In the genomic region with DNA sequence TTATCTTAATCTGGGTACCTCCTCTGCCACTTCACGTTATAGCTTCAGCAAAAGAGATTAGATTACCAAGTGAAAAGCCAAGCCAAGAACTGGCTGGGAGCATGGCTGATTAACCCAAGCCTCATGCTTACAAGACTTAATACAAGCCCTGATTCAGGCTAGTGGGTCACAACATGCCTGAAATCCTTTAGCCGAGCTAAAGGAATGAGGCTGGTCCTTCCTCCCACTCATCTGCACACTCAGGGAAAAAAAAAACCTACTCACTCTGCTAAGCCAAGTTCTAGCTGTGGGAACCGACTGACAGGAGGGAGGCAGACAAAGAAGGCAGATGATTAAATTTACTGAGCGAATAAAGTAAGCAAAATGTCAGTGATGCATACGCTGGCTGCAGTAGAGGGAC, we compare ENCODE assay signal across 11 mouse cellular contexts.
DNase-seq lines count a peak whose midpoint lies in the region; ATAC-seq lines count a peak whose summit lies in the region.
"Had no signal": no experiment of that assay in that cellular context is flagged by ENCODE, and none has a peak within 500 bp of the region (broad histone marks: within the 10 kb centered on the region; RNA-seq: fewer than 3 reads in every experiment).

No protein-coding gene starts in this region.

- H3K4me1 ChIP-seq in heart, embryonic 15.5 days (replicated peaks) = peaks cover 76% of the 10 kb centered on the region
- H3K4me1 ChIP-seq in lung, embryonic 15.5 days = peaks cover 66% of the 10 kb centered on the region
- peaks cover 38% of the 10 kb centered on the region for H3K4me1 ChIP-seq in embryonic facial prominence, embryonic 14.5 days (ENCODE audit: control insufficient read depth, insufficient read depth, low read length)

- WGBS in heart, embryonic 15.5 days = 38% methylated on average over 5 of the region's 5 CpGs
- WGBS in lung, embryonic 15.5 days = 20% methylated on average over 5 of the region's 5 CpGs
- 36% methylated on average over 5 of the region's 5 CpGs for WGBS in embryonic facial prominence, embryonic 14.5 days

- no peak overlapping the region for H3K4me3 ChIP-seq in heart, embryonic 15.5 days
- H3K4me3 ChIP-seq in lung, embryonic 15.5 days = no peak overlapping the region
- H3K4me3 ChIP-seq in embryonic facial prominence, embryonic 14.5 days (ENCODE audit: low read depth, low read length) = no peak overlapping the region
- H3K4me3 ChIP-seq: limb, embryonic 13.5 days had no signal

- H3K27me3 ChIP-seq in heart, embryonic 15.5 days = no peaks in the 10 kb centered on the region
- H3K27me3 ChIP-seq in lung, embryonic 15.5 days = no peaks in the 10 kb centered on the region
- no peaks in the 10 kb centered on the region for H3K27me3 ChIP-seq in embryonic facial prominence, embryonic 14.5 days (replicated peaks; ENCODE audit: control insufficient read depth, insufficient read depth, low read length)
- H3K27me3 ChIP-seq: limb, embryonic 13.5 days had no signal

- H3K4me2 ChIP-seq in heart, embryonic 15.5 days = no peak overlapping the region
- no peak overlapping the region for H3K4me2 ChIP-seq in lung, embryonic 15.5 days
- H3K4me2 ChIP-seq in embryonic facial prominence, embryonic 14.5 days (ENCODE audit: low read depth, low read length) = no peak overlapping the region
- H3K4me2 ChIP-seq: limb, embryonic 13.5 days had no signal

- DNase-seq in heart, adult 11 months = no peak
- DNase-seq in lung, postnatal 14 days = no peak
- peak; percentile 52 for DNase-seq in embryonic facial prominence, embryonic 14.5 days (ENCODE audit: low spot score)
- peak; percentile 41 for DNase-seq in retina, embryonic 14.5 days (ENCODE audit: low spot score)
- no peak for DNase-seq in adrenal gland, postnatal 4 days (ENCODE audit: low spot score in 2 of 2)
- DNase-seq in embryo, embryonic 10.5 days (ENCODE audit: low spot score) = no peak
- DNase-seq: adrenal gland, postnatal 25 days; kidney, adult 9 months had no signal

- peak overlapping the region; percentile 79 for H3K27ac ChIP-seq in heart, embryonic 15.5 days
- H3K27ac ChIP-seq in lung, embryonic 15.5 days = peak overlapping the region; percentile 93
- peak overlapping the region; percentile 52 for H3K27ac ChIP-seq in embryonic facial prominence, embryonic 14.5 days (replicated peaks; ENCODE audit: low read depth, low read length)
- H3K27ac ChIP-seq: limb, embryonic 13.5 days had no signal

- no peaks in the 10 kb centered on the region; the same call in 1 of the 2 replicates for H3K36me3 ChIP-seq in heart, embryonic 15.5 days
- H3K36me3 ChIP-seq in lung, embryonic 15.5 days = peaks cover 3% of the 10 kb centered on the region; the same call in 1 of the 2 replicates
- H3K36me3 ChIP-seq in embryonic facial prominence, embryonic 14.5 days (ENCODE audit: control insufficient read depth, insufficient read depth, low read length) = peaks cover 7% of the 10 kb centered on the region; the same call in 1 of the 2 replicates

- no peak overlapping the region for H3K9ac ChIP-seq in heart, embryonic 15.5 days
- H3K9ac ChIP-seq in lung, embryonic 15.5 days = no peak overlapping the region
- H3K9ac ChIP-seq in embryonic facial prominence, embryonic 14.5 days (ENCODE audit: low read depth, low read length) = no peak overlapping the region
- H3K9ac ChIP-seq: limb, embryonic 13.5 days had no signal

- no peaks in the 10 kb centered on the region for H3K9me3 ChIP-seq in heart, embryonic 15.5 days (replicated peaks)
- H3K9me3 ChIP-seq in lung, embryonic 15.5 days = no peaks in the 10 kb centered on the region
- H3K9me3 ChIP-seq in embryonic facial prominence, embryonic 14.5 days (ENCODE audit: control insufficient read depth, low read length) = no peaks in the 10 kb centered on the region
- H3K9me3 ChIP-seq: limb, embryonic 13.5 days had no signal

- ATAC-seq in heart, embryonic 15.5 days (replicated peaks; ENCODE audit: insufficient number of reproducible peaks, insufficient read depth, low FRiP score, low read depth) = no peak
- ATAC-seq in lung, embryonic 15.5 days (ENCODE audit: borderline replicate concordance, extremely low read depth, low FRiP score, low TSS enrichment) = no peak
- no peak for ATAC-seq in embryonic facial prominence, embryonic 14.5 days (ENCODE audit: low read depth)

Comparison
In these comparisons a context has a peak if more than half of its experiments do, and no peak if none do; other contexts are left out.
1. DNase-seq: peak in embryonic facial prominence, embryonic 14.5 days (single experiment) and retina, embryonic 14.5 days (single experiment); none in heart, adult 11 months (single experiment), lung, postnatal 14 days (single experiment), adrenal gland, postnatal 4 days (0 of 2) and embryo, embryonic 10.5 days (single experiment).
2. Peak in every context shown above with its lines, with median percentiles within 50 percentile points of each other: H3K27ac ChIP-seq.